Comparison of ENCODE assay signal across 8 mouse cellular contexts in the genomic region with DNA sequence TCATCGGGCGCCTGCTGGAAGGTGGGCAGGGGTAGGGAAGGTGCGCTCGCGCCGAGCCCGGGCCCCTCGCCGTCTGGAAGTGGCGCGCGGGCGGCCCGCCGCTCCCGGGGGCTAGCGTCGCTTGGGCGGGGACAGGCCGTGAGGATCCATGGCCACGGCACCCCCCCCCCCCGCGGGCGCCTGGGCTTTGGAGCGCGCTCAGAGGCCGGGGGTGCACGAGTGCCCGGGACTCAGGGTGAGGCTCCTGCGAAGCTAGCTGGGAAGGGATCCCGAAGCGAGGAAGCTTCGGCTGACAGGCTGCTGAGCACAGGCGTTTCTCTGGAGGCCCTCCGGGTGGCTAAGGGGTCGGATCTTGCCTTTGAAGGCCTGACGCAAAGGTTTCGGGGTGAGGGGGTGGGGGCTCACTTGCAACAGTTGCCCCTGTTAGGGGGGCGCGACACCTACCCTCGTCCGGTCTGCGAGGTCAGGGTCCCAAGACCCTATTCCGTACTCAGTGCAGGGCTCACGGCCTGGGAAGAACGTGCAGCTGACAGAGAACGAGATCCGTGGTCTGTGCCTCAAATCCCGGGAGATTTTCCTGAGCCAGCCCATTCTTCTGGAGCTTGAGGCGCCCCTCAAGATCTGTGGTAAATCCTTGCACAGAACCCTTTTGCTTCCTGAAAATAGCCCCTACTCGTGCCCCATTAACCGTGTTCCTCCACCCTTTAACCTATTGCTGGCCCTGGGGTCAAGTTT. TPM values are rescaled to one million over a fixed set of nuclear protein-coding genes. Genes with fewer than 3 reads are reported as not detected.
DNase-seq lines count a peak whose midpoint lies in the region; ATAC-seq and TF ChIP-seq lines count a peak whose summit lies in the region.

No protein-coding gene starts in this region.

- peaks cover 9% of the 10 kb centered on the region for H3K4me1 ChIP-seq in intestine, postnatal 0 days (replicated peaks; ENCODE audit: control insufficient read depth, insufficient read depth, low read length)
- H3K4me1 ChIP-seq in olfactory bulb, adult 2 months (ENCODE audit: control insufficient read depth, insufficient read depth, low read length) = peaks cover 12% of the 10 kb centered on the region

- no peak for TF ChIP-seq POLR2A in olfactory bulb, adult 2 months (IDR thresholded peaks at IDR 0.05; ENCODE audit: insufficient read depth, low read depth, low read length)

- H3K9ac ChIP-seq in intestine, postnatal 0 days (ENCODE audit: low read depth, low read length) = peak overlapping the region; percentile 92

- no peak for TF ChIP-seq CTCF in intestine, postnatal 0 days (IDR thresholded peaks at IDR 0.05; ENCODE audit: low read depth)
- TF ChIP-seq CTCF in olfactory bulb, adult 2 months (IDR thresholded peaks at IDR 0.05; ENCODE audit: insufficient read depth, low read depth, low read length) = no peak

- no peaks in the 10 kb centered on the region for H3K27me3 ChIP-seq in intestine, postnatal 0 days (replicated peaks; ENCODE audit: control insufficient read depth, insufficient read depth, low read length)

- H3K36me3 ChIP-seq in intestine, postnatal 0 days (ENCODE audit: control insufficient read depth, insufficient read depth) = peaks cover 35% of the 10 kb centered on the region

- WGBS in intestine, postnatal 0 days = under 1% methylated on average over 44 of the region's 52 CpGs
- WGBS in olfactory bulb, adult 2 months = under 1% methylated on average over 52 of the region's 52 CpGs

- peak overlapping the region; percentile 94 for H3K27ac ChIP-seq in intestine, postnatal 0 days (ENCODE audit: low read depth, low read length)
- H3K27ac ChIP-seq in olfactory bulb, adult 2 months (ENCODE audit: insufficient read depth, low read depth, low read length) = peak overlapping the region; percentile 26

- H3K9me3 ChIP-seq in intestine, postnatal 0 days (ENCODE audit: control insufficient read depth) = no peaks in the 10 kb centered on the region

- peak; percentile 37 for ATAC-seq in intestine, postnatal 0 days

- peak overlapping the region; percentile 75 for H3K4me2 ChIP-seq in intestine, postnatal 0 days (replicated peaks; ENCODE audit: low read depth)

- H3K4me3 ChIP-seq in intestine, postnatal 0 days (ENCODE audit: low read depth, low read length) = peak overlapping the region; percentile 93
- peak overlapping the region; percentile 76 for H3K4me3 ChIP-seq in olfactory bulb, adult 2 months (ENCODE audit: insufficient read depth, low read depth, low read length)

- peak; percentile 31 for DNase-seq in embryo, embryonic 10 days (ENCODE audit: low spot score)
- no peak for DNase-seq in embryo, embryonic 9.5 days (ENCODE audit: extremely low spot score)
- peak; percentile 33 for DNase-seq in thymus, postnatal 25 days
- DNase-seq in thymus, postnatal 0 days (ENCODE audit: low spot score) = no peak
- DNase-seq in spleen, postnatal 4 days (ENCODE audit: low spot score in 2 of 2) = no peak
- DNase-seq in gastrocnemius, postnatal 10 days = no peak

RNA-seq across cellular contexts. Expression of a gene that starts 0.6 kb away (rescaled TPM):
- 995 and 1,030 TPM in 2 replicates for polyA plus RNA-seq in thymus, postnatal 0 days (2015; fragmentation: Nextera tagmentation; extraction: Ambion mirVana)
- polyA plus RNA-seq in intestine, postnatal 0 days (2015; fragmentation: Nextera tagmentation; extraction: Ambion mirVana) = 370 and 382 TPM in 2 replicates
- 405 and 768 TPM in 2 replicates for polyA plus RNA-seq in olfactory bulb, adult 2 months (2012; ENCODE audit: insufficient read depth, insufficient read length, low replicate concordance, missing spikeins)
- 100 to 1,000 TPM; 339 to 348 TPM for total RNA-seq in gastrocnemius, postnatal 10 days (2021)

RNA-seq across cellular contexts. Expression of a gene that starts 1.3 kb away (rescaled TPM):
- 322 and 323 TPM in 2 replicates for polyA plus RNA-seq in thymus, postnatal 0 days (2015; fragmentation: Nextera tagmentation; extraction: Ambion mirVana)
- 2.0 and 2.3 TPM in 2 replicates for polyA plus RNA-seq in intestine, postnatal 0 days (2015; fragmentation: Nextera tagmentation; extraction: Ambion mirVana)
- polyA plus RNA-seq in olfactory bulb, adult 2 months (2012; ENCODE audit: insufficient read depth, insufficient read length, low replicate concordance, missing spikeins) = 247 TPM in 1 of 2 replicates, not detected in the other
- 1 to 10 TPM; 3.2 to 3.8 TPM for total RNA-seq in gastrocnemius, postnatal 10 days (2021)

RNA-seq across cellular contexts. Expression of a gene that starts 9.0 kb away (rescaled TPM):
- polyA plus RNA-seq in thymus, postnatal 0 days (2015; fragmentation: Nextera tagmentation; extraction: Ambion mirVana) = 29.8 and 33.2 TPM in 2 replicates
- 12.3 and 13.5 TPM in 2 replicates for polyA plus RNA-seq in intestine, postnatal 0 days (2015; fragmentation: Nextera tagmentation; extraction: Ambion mirVana)
- polyA plus RNA-seq in olfactory bulb, adult 2 months (2012; ENCODE audit: insufficient read depth, insufficient read length, low replicate concordance, missing spikeins) = not detected in 2 replicates
- 1 to 10 TPM; 4.1 to 6.0 TPM for total RNA-seq in gastrocnemius, postnatal 10 days (2021)

RNA-seq across cellular contexts. Expression of a gene that starts 17.1 kb away (rescaled TPM):
- 6.8 and 10.4 TPM in 2 replicates for polyA plus RNA-seq in thymus, postnatal 0 days (2015; fragmentation: Nextera tagmentation; extraction: Ambion mirVana)
- 0.90 TPM in 2 replicates for polyA plus RNA-seq in intestine, postnatal 0 days (2015; fragmentation: Nextera tagmentation; extraction: Ambion mirVana)
- polyA plus RNA-seq in olfactory bulb, adult 2 months (2012; ENCODE audit: insufficient read depth, insufficient read length, low replicate concordance, missing spikeins) = not detected in 2 replicates
- total RNA-seq in gastrocnemius, postnatal 10 days (2021) = 10 to 100 TPM; 33.1 to 47.1 TPM

RNA-seq across cellular contexts. Expression of a gene that starts 21.6 kb away (rescaled TPM):
- polyA plus RNA-seq in thymus, postnatal 0 days (2015; fragmentation: Nextera tagmentation; extraction: Ambion mirVana) = 2.1 and 2.5 TPM in 2 replicates
- polyA plus RNA-seq in intestine, postnatal 0 days (2015; fragmentation: Nextera tagmentation; extraction: Ambion mirVana) = 2.4 and 2.5 TPM in 2 replicates
- polyA plus RNA-seq in olfactory bulb, adult 2 months (2012; ENCODE audit: insufficient read depth, insufficient read length, low replicate concordance, missing spikeins) = not detected in 2 replicates
- 1 to 10 TPM in 1 of 2 experiments, under 1 TPM in 1; 0.47 to 2.2 TPM for total RNA-seq in gastrocnemius, postnatal 10 days (2021)

Comparison
In these comparisons a context has a peak if more than half of its experiments do, and no peak if none do; other contexts are left out.
1. DNase-seq: peak in embryo, embryonic 10 days (single experiment) and thymus, postnatal 25 days (single experiment); none in embryo, embryonic 9.5 days (single experiment), thymus, postnatal 0 days (single experiment), spleen, postnatal 4 days (0 of 2) and gastrocnemius, postnatal 10 days (single experiment).
2. RNA of a gene that starts 1.3 kb away (polyA plus RNA-seq): 322 to 323 TPM in thymus, postnatal 0 days and 247 TPM in olfactory bulb, adult 2 months; 2.0 to 2.3 TPM in intestine, postnatal 0 days; every median in the first group is over 10 times any median in the second.